Mouse (Mus musculus) embryo, embryonic 9.5 days (tissue): Measurements from ENCODE around the gene Col13a1.

Experiments
- DNase-seq: peaks from one replicate; pipeline ENCODE4 v3.0.0-alpha.2; 2017; ENCODE audit errors: extremely low spot score

The Col13a1 gene

GRCm38 (mm10) chr10:61827950-61828936, 150.7 kb downstream of the Col13a1 start:
- peak; percentile 33 for DNase-seq

- peak; percentile 48 for DNase-seq
These were observed 152.0 kb downstream of the Col13a1 start for GRCm38 (mm10) chr10:61826753-61827435.

- DNase-seq, result peak; percentile 14
These were observed 152.7 kb downstream of the Col13a1 start for GRCm38 (mm10) chr10:61825979-61826752.

- DNase-seq, result no peak
These were observed 153.4 kb downstream of the Col13a1 start for GRCm38 (mm10) chr10:61825536-61825935.

- DNase-seq, result peak; percentile 59
These were observed 155.2 kb downstream of the Col13a1 start for GRCm38 (mm10) chr10:61823731-61824115.

GRCm38 (mm10) chr10:61822968-61823730, 155.8 kb downstream of the Col13a1 start:
- peak; percentile 44 for DNase-seq

GRCm38 (mm10) chr10:61820050-61820449, 158.9 kb downstream of the Col13a1 start:
- no peak for DNase-seq

- no peak for DNase-seq
These were observed 166.9 kb downstream of the Col13a1 start for GRCm38 (mm10) chr10:61811987-61812386.

GRCm38 (mm10) chr10:61798133-61798576, 180.8 kb downstream of the Col13a1 start:
- DNase-seq, result no peak

GRCm38 (mm10) chr10:61795458-61795857, 183.4 kb downstream of the Col13a1 start:
- DNase-seq, result no peak

GRCm38 (mm10) chr10:61794971-61795370, 183.9 kb downstream of the Col13a1 start:
- no peak for DNase-seq

GRCm38 (mm10) chr10:61793015-61793414, 185.9 kb downstream of the Col13a1 start:
- DNase-seq, result no peak

GRCm38 (mm10) chr10:61788499-61788898, 190.4 kb downstream of the Col13a1 start:
- no peak for DNase-seq
